Mouse (Mus musculus) stomach, embryonic 14.5 days (tissue): ENCODE measurements at regions not wholly inside any gene's neighbourhood (a gene's known extent, or its start where the extent isn't known, plus 50 kb on each side); places are given as distances from the start of the nearest gene placed in this dataset.
A peak's percentile ranks its signal among the peaks of the same experiment; 100 is the strongest.

Experiments used
- ATAC-seq: fragments of 200-750 bp; cut with Nextera tagmentation; 2 replicates; pipeline ENCODE4 v1.8.0; 2017; ENCODE audit warnings: low read depth, moderate TSS enrichment; ENCODE audit not compliant: insufficient number of reproducible peaks, insufficient read depth, low FRiP score
- H3K27ac ChIP-seq: fragments of 300-500 bp; sonication (generic); 2 replicates; pipeline ENCODE4 v1.5.1; 2014; ENCODE audit warnings: mild to moderate bottlenecking, low read length, moderate library complexity, mixed read lengths
- H3K27me3 ChIP-seq: fragments of 300-500 bp; sonication (generic); 2 replicates; pipeline ENCODE4 v1.6.1; 2014; ENCODE audit warnings: low read length, control low read depth, mixed read lengths; ENCODE audit not compliant: control insufficient read depth, insufficient read depth
- H3K36me3 ChIP-seq: fragments of 300-500 bp; sonication (generic); 2 replicates; pipeline ENCODE4 v1.6.1; 2014; ENCODE audit warnings: mild to moderate bottlenecking, control low read depth, low read length, moderate library complexity, mixed read lengths; ENCODE audit not compliant: control insufficient read depth, insufficient read depth
- H3K4me1 ChIP-seq: fragments of 300-500 bp; sonication (generic); 2 replicates; pipeline ENCODE4 v1.6.1; 2014; ENCODE audit warnings: low read length, control low read depth, mixed read lengths; ENCODE audit not compliant: control insufficient read depth, insufficient read depth
- H3K4me2 ChIP-seq: fragments of 300-500 bp; sonication (generic); replicated peaks from 2 replicates; pipeline ENCODE4 v1.6.1; 2014; ENCODE audit warnings: low read depth, low read length, control low read depth
- H3K4me3 ChIP-seq: fragments of 300-500 bp; sonication (generic); 2 replicates; pipeline ENCODE4 v1.5.1; 2014; ENCODE audit warnings: low read depth, low read length, control low read depth
- H3K9ac ChIP-seq: fragments of 300-500 bp; sonication (generic); replicated peaks from 2 replicates; pipeline ENCODE4 v1.6.1; 2014; ENCODE audit warnings: low read depth, mild to moderate bottlenecking, control low read depth, low read length, moderate library complexity, mixed read lengths
- H3K9me3 ChIP-seq: fragments of 300-500 bp; sonication (generic); 2 replicates; pipeline ENCODE4 v1.6.1; 2016; ENCODE audit warnings: low read depth, low read length, control low read depth; ENCODE audit not compliant: control insufficient read depth
- WGBS: fragments of 180-500 bp; shearing (Covaris S2); extraction: QIAGEN DNeasy Blood & Tissue Kit; methylation state at CpG from one replicate; pipeline ENCODE4 v1.1.7; 2014; 5-methylcytosine and 5-hydroxymethylcytosine counted together

GRCm38 (mm10) chr1:155006539-155007486 lies 92.6 kb downstream of the Ier5 start:
- 19% methylated on average over 16 of the region's 16 CpGs for WGBS
- Histone ChIP-seq H3K27me3 (no peaks in the 10 kb centered on the region), H3K4me2 (no peak overlapping the region), H3K36me3 (no peaks in the 10 kb centered on the region), H3K27ac (no peak overlapping the region), H3K9ac (no peak overlapping the region), H3K9me3 (no peaks in the 10 kb centered on the region), H3K4me1 (no peaks in the 10 kb centered on the region), H3K4me3 (no peak overlapping the region)
- peak; percentile 59; the same call in 1 of the 2 replicates for ATAC-seq

GRCm38 (mm10) chr1:155006099-155006498 lies 93.3 kb downstream of the Ier5 start:
- H3K27ac ChIP-seq: no peak overlapping the region
- H3K9me3 ChIP-seq: no peaks in the 10 kb centered on the region
- H3K9ac ChIP-seq: no peak overlapping the region
- no peaks in the 10 kb centered on the region for H3K36me3 ChIP-seq
- no peak overlapping the region for H3K4me2 ChIP-seq
- H3K4me3 ChIP-seq: no peak overlapping the region
- H3K4me1 ChIP-seq: no peaks in the 10 kb centered on the region
- 82% methylated on average over 10 of the region's 10 CpGs for WGBS
- H3K27me3 ChIP-seq: no peaks in the 10 kb centered on the region
- ATAC-seq: no peak

GRCm38 (mm10) chr1:155000301-155000700 lies 99.1 kb downstream of the Ier5 start:
- Histone ChIP-seq H3K4me3 (no peak overlapping the region), H3K4me2 (no peak overlapping the region), H3K27ac (no peak overlapping the region), H3K9ac (no peak overlapping the region), H3K27me3 (no peaks in the 10 kb centered on the region), H3K36me3 (no peaks in the 10 kb centered on the region), H3K4me1 (no peaks in the 10 kb centered on the region), H3K9me3 (no peaks in the 10 kb centered on the region)
- no peak for ATAC-seq

- no peak overlapping the region for H3K9ac ChIP-seq
- H3K9me3 ChIP-seq: no peaks in the 10 kb centered on the region
- no peak for ATAC-seq
- no peaks in the 10 kb centered on the region for H3K27me3 ChIP-seq
- H3K36me3 ChIP-seq: no peaks in the 10 kb centered on the region
- H3K27ac ChIP-seq: no peak overlapping the region
- 75% methylated on average over 9 of the region's 9 CpGs for WGBS
- no peak overlapping the region for H3K4me3 ChIP-seq
- H3K4me1 ChIP-seq: no peaks in the 10 kb centered on the region
- no peak overlapping the region for H3K4me2 ChIP-seq
These were observed 99.8 kb downstream of the Ier5 start for GRCm38 (mm10) chr1:154999501-155000131.

- H3K27ac ChIP-seq: no peak overlapping the region
- no peak for ATAC-seq
- H3K4me2 ChIP-seq: no peak overlapping the region
- 70% methylated on average over 9 of the region's 9 CpGs for WGBS
- no peaks in the 10 kb centered on the region for H3K4me1 ChIP-seq
- H3K9ac ChIP-seq: no peak overlapping the region
- H3K4me3 ChIP-seq: no peak overlapping the region
- H3K36me3 ChIP-seq: no peaks in the 10 kb centered on the region
- no peaks in the 10 kb centered on the region for H3K9me3 ChIP-seq
- no peaks in the 10 kb centered on the region for H3K27me3 ChIP-seq
These were observed 103.6 kb downstream of the Ier5 start for GRCm38 (mm10) chr1:154995778-154996390.

GRCm38 (mm10) chr1:154993927-154994856 lies 105.2 kb downstream of the Ier5 start:
- no peak for ATAC-seq
- no peaks in the 10 kb centered on the region for H3K36me3 ChIP-seq
- no peak overlapping the region for H3K4me2 ChIP-seq
- no peaks in the 10 kb centered on the region for H3K4me1 ChIP-seq
- WGBS: 80% methylated on average over 21 of the region's 21 CpGs
- H3K27ac ChIP-seq: no peak overlapping the region
- H3K4me3 ChIP-seq: no peak overlapping the region
- no peak overlapping the region for H3K9ac ChIP-seq
- no peaks in the 10 kb centered on the region for H3K27me3 ChIP-seq
- no peaks in the 10 kb centered on the region for H3K9me3 ChIP-seq

- H3K4me2 ChIP-seq: no peak overlapping the region
- no peaks in the 10 kb centered on the region for H3K9me3 ChIP-seq
- no peak for ATAC-seq
- H3K27ac ChIP-seq: no peak overlapping the region
- H3K4me1 ChIP-seq: no peaks in the 10 kb centered on the region
- H3K27me3 ChIP-seq: no peaks in the 10 kb centered on the region
- no peaks in the 10 kb centered on the region for H3K36me3 ChIP-seq
- no peak overlapping the region for H3K9ac ChIP-seq
- WGBS: 61% methylated on average over 7 of the region's 7 CpGs
- no peak overlapping the region for H3K4me3 ChIP-seq
These were observed 99.0 kb upstream of the Cacna1e start for GRCm38 (mm10) chr1:154983325-154983724.

- Histone ChIP-seq H3K9me3 (no peaks in the 10 kb centered on the region), H3K4me1 (no peaks in the 10 kb centered on the region), H3K27me3 (no peaks in the 10 kb centered on the region), H3K36me3 (no peaks in the 10 kb centered on the region), H3K9ac (no peak overlapping the region), H3K4me2 (no peak overlapping the region), H3K27ac (no peak overlapping the region), H3K4me3 (no peak overlapping the region)
- ATAC-seq: no peak
- WGBS: 89% methylated on average over 9 of the region's 9 CpGs
These were observed 98.5 kb upstream of the Cacna1e start for GRCm38 (mm10) chr1:154982836-154983235.
